Mouse (Mus musculus): ENCODE data around the gene Tmem26. TPM values are rescaled to one million over a fixed set of nuclear protein-coding genes. Genes with fewer than 3 reads are reported as not detected.

Gene Tmem26
- total RNA-seq (2012; rRNA removed), result 0.09 TPM in 1 of 2 replicates, not detected in the other

DNA sequence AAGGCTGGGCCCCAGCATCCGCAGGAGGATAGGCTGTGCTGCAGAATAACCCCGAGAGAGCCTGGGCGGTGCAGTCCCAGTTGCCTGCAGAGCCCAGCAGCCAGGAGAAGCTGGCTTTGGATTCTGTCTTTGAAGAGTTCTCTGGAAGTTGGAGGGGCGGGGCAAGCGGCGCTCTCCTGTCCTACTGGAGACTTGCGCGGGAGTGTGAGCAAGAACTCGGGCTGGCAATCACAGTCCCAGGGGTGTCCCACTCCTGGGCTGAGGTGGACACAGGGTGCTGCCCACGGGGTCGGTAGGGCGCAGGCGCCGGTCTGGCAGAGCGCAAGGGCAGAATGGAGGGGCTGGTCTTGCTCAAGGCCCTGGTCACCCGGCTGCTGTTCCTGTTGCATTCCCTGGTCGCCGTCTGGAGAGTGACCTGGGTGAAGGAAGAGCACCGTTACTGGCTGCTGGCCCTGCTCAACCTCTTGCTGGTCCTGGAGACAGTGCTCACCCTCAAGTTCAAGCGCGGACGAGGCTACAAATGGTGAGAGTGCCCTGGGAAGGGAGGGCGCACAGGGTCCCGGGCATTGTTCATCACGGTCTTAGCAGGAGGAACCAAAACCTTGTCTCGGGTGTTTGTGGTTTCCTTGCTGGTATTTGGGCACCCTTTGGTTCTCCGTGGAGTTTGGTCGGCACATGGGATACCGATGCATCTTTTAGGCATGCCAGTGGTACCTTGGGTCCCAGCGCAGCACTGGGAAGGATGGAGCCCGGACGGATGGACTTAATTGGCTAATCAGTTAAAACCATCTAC is at the start of gene Tmem26:
Gene Tmem26, plus strand, starts transcription at position 79 of the 793 bp plus-strand sequence.
- in situ Hi-C loops (cut with MboI; ENCODE audit: low sequenced_read_pairs in 2 of 2, unreplicated experiment in 2 of 2), result no loop called here
- no peak within 1 kb of the TSS for H3K27ac ChIP-seq (ENCODE audit: insufficient read depth, low read depth, low read length, poor library complexity, severe bottlenecking)
- H3K4me1 ChIP-seq (ENCODE audit: control insufficient read depth in 2 of 2, insufficient read depth in 2 of 2, low read length in 2 of 2, poor library complexity in 1 of 2), result peaks cover 0 to 2% of the 10 kb centered on the region in 2 experiments; a peak in 1 of 4 replicates
- TF ChIP-seq MAFK (IDR thresholded peaks at IDR 0.05; ENCODE audit: insufficient read depth, low read depth, low read length) (no peak), ZC3H11A (IDR thresholded peaks at IDR 0.05; ENCODE audit: borderline replicate concordance, low read depth, low read length) (no peak), HCFC1 (IDR thresholded peaks at IDR 0.05; ENCODE audit: borderline replicate concordance, insufficient read depth, low read length) (no peak), ZNF384 (IDR thresholded peaks at IDR 0.05; ENCODE audit: low read depth, low read length) (no peak), CHD2 (IDR thresholded peaks at IDR 0.05; ENCODE audit: low read depth, low read length) (no peak)
- H3K9me3 ChIP-seq (ENCODE audit: control insufficient read depth, insufficient read depth, low read depth, low read length), result no peaks in the 10 kb centered on the region
- peak within 1 kb of the TSS; percentile 42 to 43 for H3K4me3 ChIP-seq (ENCODE audit: insufficient read depth in 1 of 2, low read depth in 1 of 2, low read length in 2 of 2, poor library complexity in 1 of 2, severe bottlenecking in 1 of 2)
- no peaks in the 10 kb centered on the region for H3K36me3 ChIP-seq (ENCODE audit: control insufficient read depth, insufficient read depth, low read length, poor library complexity, severe bottlenecking)
- no peak for DNase-seq (ENCODE audit: low read depth, low spot score)
- H3K9ac ChIP-seq (ENCODE audit: insufficient read depth, low read depth, low read length, poor library complexity, severe bottlenecking), result no peak within 1 kb of the TSS

DNA sequence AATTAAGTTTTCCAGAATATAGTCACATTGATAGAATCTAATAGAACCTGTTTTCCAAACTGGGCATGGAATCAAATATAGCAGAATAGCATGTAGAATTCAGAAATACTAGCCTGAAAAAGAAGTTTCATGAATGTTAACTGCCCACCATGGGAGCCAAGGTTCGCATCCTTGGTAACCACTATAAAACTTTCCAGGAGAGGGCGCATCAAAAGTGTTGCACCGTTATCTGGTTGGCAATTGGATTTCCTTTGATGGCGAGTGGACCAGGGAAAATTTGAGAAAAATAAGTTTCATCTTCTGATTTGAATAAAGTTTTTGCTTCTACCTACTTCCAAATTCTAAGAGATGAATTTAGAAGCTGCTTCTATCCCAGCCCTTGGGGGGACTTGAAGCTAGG is 44.8 kb upstream of the Tmem26 start:
- H3K27ac ChIP-seq (ENCODE audit: insufficient read depth, low read depth, low read length, poor library complexity, severe bottlenecking), result no peak overlapping the region

DNA sequence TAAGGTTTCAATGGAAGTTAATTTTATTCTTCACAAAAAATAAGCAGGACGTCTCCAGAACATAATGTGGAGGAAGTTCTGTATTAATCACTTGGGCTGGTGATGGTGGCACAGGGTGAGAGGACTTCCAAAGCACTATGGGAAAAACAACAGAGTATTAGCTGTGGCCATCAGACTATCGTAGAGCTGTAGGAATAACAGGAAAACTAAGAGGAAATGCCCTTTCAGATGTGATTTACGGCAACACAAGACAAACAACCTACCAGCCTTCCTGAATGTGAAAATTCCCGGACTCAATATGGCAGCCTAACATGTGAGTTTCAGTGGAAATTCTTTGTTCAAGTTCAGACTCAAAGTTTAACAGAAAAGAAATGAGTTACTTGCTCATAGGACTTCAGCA is 42.2 kb upstream of the Tmem26 start:
- Histone ChIP-seq H3K4me1 (ENCODE audit: control insufficient read depth in 2 of 2, insufficient read depth in 2 of 2, low read length in 2 of 2, poor library complexity in 1 of 2) (no peaks in the 10 kb centered on the region), H3K9ac (ENCODE audit: insufficient read depth, low read depth, low read length, poor library complexity, severe bottlenecking) (no peak overlapping the region), H3K27ac (ENCODE audit: insufficient read depth, low read depth, low read length, poor library complexity, severe bottlenecking) (no peak overlapping the region), H3K36me3 (ENCODE audit: control insufficient read depth, insufficient read depth, low read length, poor library complexity, severe bottlenecking) (no peaks in the 10 kb centered on the region; the same call in 1 of the 2 replicates), H3K9me3 (ENCODE audit: control insufficient read depth, insufficient read depth, low read depth, low read length) (no peaks in the 10 kb centered on the region), H3K4me3 (ENCODE audit: insufficient read depth in 1 of 2, low read depth in 1 of 2, low read length in 2 of 2, poor library complexity in 1 of 2, severe bottlenecking in 1 of 2) (no peak overlapping the region)
- in situ Hi-C loops (cut with MboI; ENCODE audit: low sequenced_read_pairs in 2 of 2, unreplicated experiment in 2 of 2), result no loop called here
- TF ChIP-seq ZNF384 (IDR thresholded peaks at IDR 0.05; ENCODE audit: low read depth, low read length) (no peak), HCFC1 (IDR thresholded peaks at IDR 0.05; ENCODE audit: borderline replicate concordance, insufficient read depth, low read length) (no peak), ZC3H11A (IDR thresholded peaks at IDR 0.05; ENCODE audit: borderline replicate concordance, low read depth, low read length) (no peak), MAFK (IDR thresholded peaks at IDR 0.05; ENCODE audit: insufficient read depth, low read depth, low read length) (no peak), CHD2 (IDR thresholded peaks at IDR 0.05; ENCODE audit: low read depth, low read length) (no peak)
- no peak for DNase-seq (ENCODE audit: low read depth, low spot score)

More for the DNA sequence above, 44.8 kb upstream of the Tmem26 start:
- no peaks in the 10 kb centered on the region for H3K36me3 ChIP-seq (ENCODE audit: control insufficient read depth, insufficient read depth, low read length, poor library complexity, severe bottlenecking)
- in situ Hi-C loops (cut with MboI; ENCODE audit: low sequenced_read_pairs in 2 of 2, unreplicated experiment in 2 of 2), result no loop called here
- H3K4me3 ChIP-seq (ENCODE audit: insufficient read depth in 1 of 2, low read depth in 1 of 2, low read length in 2 of 2, poor library complexity in 1 of 2, severe bottlenecking in 1 of 2), result no peak overlapping the region
- DNase-seq (ENCODE audit: low read depth, low spot score), result no peak
- H3K9ac ChIP-seq (ENCODE audit: insufficient read depth, low read depth, low read length, poor library complexity, severe bottlenecking), result no peak overlapping the region
- no peaks in the 10 kb centered on the region for H3K9me3 ChIP-seq (ENCODE audit: control insufficient read depth, insufficient read depth, low read depth, low read length)
- TF ChIP-seq ZC3H11A (IDR thresholded peaks at IDR 0.05; ENCODE audit: borderline replicate concordance, low read depth, low read length) (no peak), ZNF384 (IDR thresholded peaks at IDR 0.05; ENCODE audit: low read depth, low read length) (no peak), MAFK (IDR thresholded peaks at IDR 0.05; ENCODE audit: insufficient read depth, low read depth, low read length) (no peak), HCFC1 (IDR thresholded peaks at IDR 0.05; ENCODE audit: borderline replicate concordance, insufficient read depth, low read length) (no peak), CHD2 (IDR thresholded peaks at IDR 0.05; ENCODE audit: low read depth, low read length) (no peak)
- no peaks in the 10 kb centered on the region for H3K4me1 ChIP-seq (ENCODE audit: control insufficient read depth in 2 of 2, insufficient read depth in 2 of 2, low read length in 2 of 2, poor library complexity in 1 of 2)

DNA sequence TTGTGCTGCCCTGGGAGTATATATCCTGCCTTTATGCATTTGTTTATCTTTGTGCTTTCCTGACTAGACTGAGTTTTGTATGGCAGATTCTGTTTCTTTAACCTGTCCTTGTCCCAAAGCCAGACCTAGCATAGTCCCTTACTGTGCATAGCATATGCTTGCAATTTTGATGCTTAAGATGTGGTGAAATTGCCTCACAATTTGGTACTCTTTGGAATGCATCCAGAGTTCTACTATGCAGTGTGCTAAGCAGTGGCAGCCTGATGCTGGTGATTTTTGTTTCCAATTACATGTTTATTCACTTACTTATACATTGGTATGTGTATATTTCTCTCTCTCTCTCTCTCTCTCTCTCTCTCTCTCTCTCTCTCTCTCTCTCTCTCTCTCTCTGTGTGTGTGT is 37.9 kb upstream of the Tmem26 start:
- no peaks in the 10 kb centered on the region for H3K4me1 ChIP-seq (ENCODE audit: control insufficient read depth in 2 of 2, insufficient read depth in 2 of 2, low read length in 2 of 2, poor library complexity in 1 of 2)
- no peaks in the 10 kb centered on the region; the same call in 1 of the 2 replicates for H3K36me3 ChIP-seq (ENCODE audit: control insufficient read depth, insufficient read depth, low read length, poor library complexity, severe bottlenecking)
- H3K4me3 ChIP-seq (ENCODE audit: insufficient read depth in 1 of 2, low read depth in 1 of 2, low read length in 2 of 2, poor library complexity in 1 of 2, severe bottlenecking in 1 of 2), result no peak overlapping the region
- H3K9me3 ChIP-seq (ENCODE audit: control insufficient read depth, insufficient read depth, low read depth, low read length), result no peaks in the 10 kb centered on the region
- no peak for TF ChIP-seq CHD2 (IDR thresholded peaks at IDR 0.05; ENCODE audit: low read depth, low read length)
- TF ChIP-seq MAFK (IDR thresholded peaks at IDR 0.05; ENCODE audit: insufficient read depth, low read depth, low read length), result no peak
- no peak for TF ChIP-seq HCFC1 (IDR thresholded peaks at IDR 0.05; ENCODE audit: borderline replicate concordance, insufficient read depth, low read length)
- TF ChIP-seq ZC3H11A (IDR thresholded peaks at IDR 0.05; ENCODE audit: borderline replicate concordance, low read depth, low read length), result no peak
- TF ChIP-seq ZNF384 (IDR thresholded peaks at IDR 0.05; ENCODE audit: low read depth, low read length), result no peak
- DNase-seq (ENCODE audit: low read depth, low spot score), result no peak
- in situ Hi-C loops (cut with MboI; ENCODE audit: low sequenced_read_pairs in 2 of 2, unreplicated experiment in 2 of 2), result no loop called here
- H3K27ac ChIP-seq (ENCODE audit: insufficient read depth, low read depth, low read length, poor library complexity, severe bottlenecking), result no peak overlapping the region
- no peak overlapping the region for H3K9ac ChIP-seq (ENCODE audit: insufficient read depth, low read depth, low read length, poor library complexity, severe bottlenecking)

All from ES-E14 (cell line).